Mouse (Mus musculus) bone marrow, adult 2 months (tissue): ENCODE results near the gene Nfe2l2.

Source experiments
- CTCF ChIP-seq: fragments of 200-500 bp; IDR thresholded peaks from 2 replicates; pipeline ENCODE4 v1.5.1; 2011; ENCODE audit warnings: low read length, control low read depth; ENCODE audit not compliant: control insufficient read depth, insufficient read depth
- POLR2A ChIP-seq: fragments of 200-500 bp; IDR thresholded peaks from 2 replicates; pipeline ENCODE4 v1.6.1; 2011; ENCODE audit warnings: low read depth, mild to moderate bottlenecking, control low read depth, low read length, borderline replicate concordance; ENCODE audit not compliant: control insufficient read depth

GRCm38 (mm10) chr2:75695676-75696350 is 8.6 kb downstream of the Nfe2l2 start:
- TF ChIP-seq CTCF (no peak), POLR2A (no peak)
